Mouse (Mus musculus) right cerebral cortex, postnatal 10 days (tissue): ENCODE measurements around the gene Adk.

Source experiments
- DNase-seq, 2 experiments: peaks; one replicate each; pipeline ENCODE4 v3.0.0; 2021; ENCODE audit warnings: low spot score in 2 of 2

Gene Adk

DNA sequence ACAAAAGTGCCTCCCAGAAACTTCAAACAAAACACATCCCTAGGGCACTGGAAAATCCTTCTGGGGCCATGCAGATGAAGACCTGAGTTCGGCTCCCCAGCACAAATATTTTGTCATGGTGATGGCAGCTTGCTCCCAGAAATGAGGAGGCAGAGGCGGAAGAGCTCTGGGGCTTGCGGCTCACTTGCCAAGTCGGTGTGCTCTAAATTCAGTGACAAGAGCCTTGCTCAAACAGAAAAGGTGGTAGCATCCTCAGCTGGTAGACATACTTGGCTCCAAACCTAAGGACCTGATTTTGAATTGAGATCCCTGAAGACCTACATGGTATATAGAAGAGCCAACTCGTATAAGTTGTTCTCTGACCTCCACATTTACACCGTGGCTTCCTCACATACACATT is 292.5 kb downstream of the Adk start:
- no peak for DNase-seq

DNA sequence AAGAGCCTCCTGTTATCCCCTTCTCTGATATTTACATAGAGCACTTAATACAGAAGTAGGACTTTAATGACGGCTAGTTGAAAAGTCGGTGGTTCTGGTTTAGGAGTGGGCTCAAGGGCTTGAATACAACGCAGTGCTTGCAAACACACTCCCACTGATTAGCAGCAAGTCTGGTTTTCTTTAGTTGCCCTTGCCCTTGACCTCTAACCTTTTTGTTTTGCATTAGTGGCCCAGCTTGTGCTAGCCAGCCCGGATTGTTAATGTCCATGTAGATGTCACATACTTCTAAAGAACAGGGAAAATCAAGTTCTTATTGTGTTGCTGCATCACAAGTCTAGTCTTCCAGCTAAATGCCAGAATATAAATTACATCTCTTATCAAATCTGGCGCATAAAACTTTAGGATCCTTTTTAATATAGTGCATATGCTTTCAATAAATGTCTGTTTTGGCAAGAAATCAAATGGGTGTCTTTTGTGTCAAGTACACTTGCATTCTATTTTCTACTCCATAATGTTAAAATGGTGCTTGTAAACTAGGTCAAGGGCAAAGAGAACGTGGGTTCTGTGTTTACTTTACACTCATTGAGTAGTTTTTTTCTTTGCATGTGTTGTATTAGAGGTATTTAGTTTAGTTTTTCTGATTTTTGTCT is 296.4 kb downstream of the Adk start:
- DNase-seq, result no peak

DNA sequence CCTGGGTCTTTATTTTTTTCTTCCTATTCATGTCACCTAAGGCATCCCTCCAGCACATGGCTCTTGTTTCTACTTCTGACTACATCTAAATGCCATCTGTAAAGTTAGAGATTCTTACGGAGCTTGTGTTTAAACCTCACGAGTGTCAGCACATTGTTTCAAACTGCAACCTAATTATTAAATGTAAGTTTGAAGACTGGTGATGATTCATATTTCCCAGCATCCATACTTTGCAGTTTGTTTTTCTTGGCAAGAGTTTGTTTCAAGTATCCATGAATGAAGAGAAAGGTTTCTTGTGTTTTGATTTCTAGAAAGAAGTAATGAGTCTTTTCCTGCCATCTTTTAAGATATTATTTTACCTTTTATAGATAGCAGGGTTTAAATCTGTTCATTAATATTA is 299.3 kb downstream of the Adk start:
- DNase-seq, result no peak

DNA sequence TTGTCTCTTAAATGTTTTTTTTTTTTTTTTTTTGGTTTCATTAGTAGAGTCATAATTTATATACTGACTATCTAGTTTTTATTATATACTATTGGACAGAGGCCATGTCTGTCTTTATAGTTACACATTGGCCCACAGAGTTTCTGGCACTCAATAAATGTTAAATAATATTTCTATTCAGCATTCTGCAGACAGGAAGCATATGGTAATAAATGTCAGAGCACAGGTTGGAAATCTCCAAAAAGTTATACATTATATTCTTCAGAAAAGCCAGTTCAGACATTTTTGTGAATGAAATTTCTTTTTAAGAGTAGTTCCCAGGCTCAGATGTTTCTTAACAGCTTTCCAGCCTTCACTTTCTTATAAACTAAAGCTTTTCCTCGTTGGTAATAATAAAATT is 303.9 kb downstream of the Adk start:
- no peak for DNase-seq

DNA sequence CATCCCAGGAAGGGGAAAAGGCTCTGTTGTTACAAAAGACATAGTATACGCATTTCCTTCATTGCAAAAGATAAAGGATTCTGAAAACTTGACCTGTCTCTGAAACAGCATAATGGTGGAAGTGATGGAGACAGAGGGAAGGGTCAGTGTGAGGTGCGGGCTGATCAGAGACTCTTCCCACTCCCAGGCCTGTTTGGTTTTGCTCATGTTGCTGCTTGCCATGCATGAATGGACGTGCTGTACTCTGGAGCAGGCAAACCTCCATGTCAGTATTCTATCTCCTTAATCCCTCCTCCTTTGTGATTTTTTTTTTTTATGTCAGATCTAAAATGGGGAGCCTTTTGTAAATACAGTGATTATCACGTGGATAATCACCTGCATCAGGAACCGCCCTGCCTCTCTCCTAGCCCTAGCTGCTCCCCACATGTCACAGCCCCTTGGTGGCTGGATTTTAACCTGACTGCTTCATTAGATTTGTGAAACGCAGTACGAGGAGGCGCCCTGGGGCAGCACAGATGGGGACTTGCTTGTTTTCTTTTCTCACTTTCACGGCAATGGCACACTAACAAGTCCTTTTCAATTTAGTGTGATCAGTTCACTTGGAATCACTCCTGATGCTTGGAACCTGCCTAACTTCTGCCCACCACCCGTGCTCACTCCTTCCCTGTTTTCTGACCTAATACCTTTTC is 307.0 kb downstream of the Adk start:
- no peak for DNase-seq

DNA sequence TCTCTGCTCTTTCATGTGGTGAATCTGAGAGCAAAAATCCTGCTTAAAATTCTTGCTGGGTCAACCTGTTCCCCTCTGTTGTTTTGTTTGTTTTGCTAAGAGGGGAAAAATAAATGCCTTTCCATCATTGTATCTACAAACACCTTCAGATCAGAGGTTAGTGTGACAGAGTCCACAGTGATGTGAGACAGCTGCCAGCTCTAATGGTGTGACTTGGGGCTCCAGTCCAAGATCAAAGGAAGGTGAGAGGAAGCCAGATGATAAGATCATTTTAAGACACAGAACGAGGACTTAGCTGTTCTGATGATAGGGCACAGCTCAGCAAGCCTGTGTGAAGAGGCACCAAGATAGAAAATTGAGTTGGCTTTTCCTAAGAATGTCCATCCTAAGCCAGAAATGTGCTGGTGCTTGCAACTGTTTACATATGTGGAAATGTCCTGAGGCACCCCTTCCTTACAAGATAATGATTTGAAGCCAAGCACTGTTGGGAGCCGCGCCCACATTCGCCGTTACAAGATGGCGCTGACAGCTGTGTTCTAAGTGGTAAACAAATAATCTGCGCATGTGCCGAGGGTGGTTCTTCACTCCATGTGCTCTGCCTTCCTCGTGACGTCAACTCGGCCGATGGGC is 307.6 kb downstream of the Adk start:
- no peak for DNase-seq

DNA sequence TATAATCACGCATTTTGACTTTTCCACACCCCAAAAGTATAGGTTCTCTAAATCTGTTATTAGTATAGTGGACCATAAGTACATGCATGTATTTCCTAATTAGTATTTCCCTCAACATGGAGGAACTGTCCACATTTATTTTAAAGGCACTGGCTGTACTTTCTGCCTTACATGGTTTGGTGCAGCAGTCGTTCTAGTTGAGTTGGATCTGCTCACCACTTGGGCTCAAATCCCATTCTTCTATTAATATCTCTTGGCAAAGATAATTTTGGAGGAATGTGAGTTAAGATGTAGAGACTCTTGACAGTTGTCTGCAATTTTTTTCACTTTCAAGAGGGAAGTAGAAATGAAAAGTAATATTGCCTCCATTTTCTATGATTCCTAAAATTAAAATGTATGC is 314.7 kb downstream of the Adk start:
- no peak for DNase-seq

DNA sequence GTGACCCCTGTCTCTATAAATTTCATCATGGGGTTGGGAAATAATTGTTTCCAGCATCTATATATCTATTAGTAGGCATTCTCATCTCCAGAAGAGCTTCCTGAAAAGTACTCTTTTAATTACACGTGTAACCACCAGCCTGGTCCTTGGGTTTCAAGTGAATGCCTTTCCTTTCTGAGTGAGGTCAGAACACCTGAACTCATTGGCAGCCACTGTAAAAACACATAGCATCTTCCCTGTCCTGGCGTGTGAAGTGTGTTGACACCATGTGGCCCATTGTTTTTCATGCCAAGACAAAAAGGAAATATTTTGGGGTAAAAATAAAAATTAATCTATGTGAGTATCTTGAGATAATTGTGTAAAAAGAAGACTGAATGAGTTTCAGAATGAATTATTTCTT is 316.2 kb downstream of the Adk start:
- DNase-seq, result no peak

DNA sequence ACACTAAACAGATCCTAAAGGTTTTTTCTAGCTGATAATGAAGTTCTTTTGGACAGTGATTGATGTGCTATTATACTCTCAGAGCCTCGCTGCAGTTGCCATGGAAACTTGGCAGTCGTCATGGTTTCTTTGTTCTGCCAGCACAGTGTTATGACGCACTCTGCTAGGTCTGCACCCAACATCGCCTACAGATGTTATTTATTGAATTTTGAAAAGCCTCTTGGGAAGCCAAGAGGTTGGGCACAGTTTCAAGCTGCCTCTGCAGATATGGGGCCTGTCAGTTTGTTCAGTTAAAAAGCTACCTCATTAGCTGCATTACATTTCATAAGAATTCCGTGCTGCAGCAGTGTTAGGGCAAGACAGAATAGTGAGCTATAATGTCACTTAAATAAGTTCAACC is 316.8 kb downstream of the Adk start:
- peak; percentile 90 to 93 for DNase-seq

DNA sequence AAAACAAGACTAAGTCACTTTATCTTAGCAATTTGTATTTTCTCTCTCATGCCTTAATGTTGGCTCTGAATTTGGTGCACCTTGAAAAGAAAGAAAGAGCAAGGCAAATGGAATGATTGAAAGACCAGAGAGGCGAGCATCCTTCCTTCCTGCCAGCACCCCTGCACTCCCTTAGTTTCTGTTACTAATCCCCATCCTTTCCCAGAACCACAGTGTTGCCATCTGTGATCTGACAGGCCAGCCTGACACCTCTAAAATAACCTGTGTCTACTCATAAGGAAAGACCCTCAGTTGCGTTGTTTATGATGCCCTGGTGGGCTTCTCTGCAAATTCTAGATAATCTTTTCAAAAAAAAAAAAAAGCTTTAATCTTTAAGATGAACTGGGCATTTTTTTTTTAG is 319.6 kb downstream of the Adk start:
- no peak for DNase-seq

DNA sequence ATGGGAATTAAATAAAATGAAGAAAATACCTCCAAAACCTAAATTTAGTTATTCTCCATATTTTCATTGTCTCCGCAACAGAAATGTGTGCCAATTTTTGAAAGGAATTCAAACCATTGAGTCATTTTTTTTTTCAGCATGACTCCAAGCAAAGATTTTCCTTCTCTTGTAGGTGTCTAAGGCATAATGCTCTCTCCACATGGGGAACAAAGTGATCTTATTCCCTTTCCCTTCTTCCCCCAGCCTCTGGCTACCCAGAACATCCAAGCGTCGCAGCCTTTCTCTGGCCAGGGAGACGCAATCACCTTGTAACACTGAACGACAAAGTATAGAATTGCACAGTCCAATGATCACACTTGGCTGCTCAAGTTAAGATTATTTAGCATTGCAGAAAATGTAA is 320.3 kb downstream of the Adk start:
- DNase-seq, result no peak

DNA sequence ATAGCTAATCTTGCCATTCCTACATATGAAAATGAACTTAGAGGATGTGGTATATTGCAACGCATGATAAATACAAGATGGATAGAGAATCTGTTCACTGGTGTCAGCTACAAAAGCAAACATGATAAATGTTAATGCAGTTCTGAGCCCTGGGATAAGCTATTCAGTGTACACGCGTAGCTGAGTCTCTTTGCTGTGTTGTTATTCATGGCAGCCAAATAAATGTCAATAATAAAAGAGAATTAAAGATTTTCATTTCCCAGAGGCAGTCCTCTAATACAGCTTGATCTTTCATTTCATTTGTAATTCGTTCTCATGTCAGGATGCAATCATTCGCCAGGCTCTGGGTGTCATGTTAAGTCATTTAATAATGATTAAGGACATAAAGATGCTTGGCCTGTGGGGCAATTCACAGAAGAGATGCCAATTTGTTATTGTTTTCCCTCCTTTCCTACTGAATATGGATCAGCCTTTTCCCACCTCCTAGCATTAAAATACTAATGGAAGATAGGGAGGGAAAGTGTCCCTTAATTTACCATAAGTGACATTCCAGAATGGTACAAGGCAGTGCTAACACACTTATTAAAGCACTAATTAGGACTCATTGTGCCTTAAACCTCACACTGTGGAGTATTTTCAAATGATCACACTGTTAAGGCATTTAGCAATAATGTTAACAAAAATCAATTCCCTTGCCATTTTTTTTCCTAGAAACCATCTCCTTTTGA is 331.5 kb downstream of the Adk start:
- no peak for DNase-seq

DNA sequence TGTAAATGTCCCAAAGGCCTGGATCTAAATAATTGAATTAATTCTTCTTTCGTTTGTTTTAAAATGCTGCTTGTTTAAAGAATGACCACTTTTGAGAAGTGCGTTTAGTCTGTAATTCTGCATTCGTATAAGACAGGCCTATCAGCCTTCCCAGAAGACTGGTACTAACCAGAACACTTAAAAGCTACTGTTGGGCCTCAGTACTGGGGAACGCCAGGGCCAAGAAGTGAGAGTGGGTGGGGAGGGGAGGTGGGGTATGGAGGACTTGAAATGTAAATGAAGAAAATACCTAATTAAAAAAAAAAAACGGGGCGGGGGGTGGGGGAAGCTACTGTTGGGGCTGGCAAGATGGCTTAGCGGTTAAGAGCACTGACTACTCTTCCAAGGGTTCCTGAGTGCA is 347.1 kb downstream of the Adk start:
- no peak for DNase-seq

DNA sequence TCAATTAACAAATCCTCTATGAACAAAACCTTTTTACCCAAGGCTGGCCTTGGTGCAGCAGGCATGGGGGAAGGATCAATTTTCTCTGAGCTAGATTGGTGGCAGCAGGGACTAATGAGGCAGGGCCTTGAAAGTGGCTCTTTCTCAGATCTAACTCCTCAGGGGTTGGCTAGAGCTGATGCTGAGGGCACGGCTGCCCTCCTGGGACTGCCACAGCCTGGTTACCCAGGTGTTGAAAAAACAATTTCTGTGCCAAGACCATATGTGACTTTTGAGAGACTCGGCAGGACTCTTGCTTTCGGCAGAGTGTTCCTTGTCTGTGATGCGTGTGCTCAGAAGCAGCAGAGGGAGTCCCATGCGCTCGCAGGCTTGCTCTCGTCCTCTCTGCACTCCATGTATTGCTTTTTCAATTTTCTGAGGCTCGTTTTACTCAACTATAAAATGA is 349.8 kb downstream of the Adk start:
- peak in 1 of 2 experiments; percentile 30 for DNase-seq

DNA sequence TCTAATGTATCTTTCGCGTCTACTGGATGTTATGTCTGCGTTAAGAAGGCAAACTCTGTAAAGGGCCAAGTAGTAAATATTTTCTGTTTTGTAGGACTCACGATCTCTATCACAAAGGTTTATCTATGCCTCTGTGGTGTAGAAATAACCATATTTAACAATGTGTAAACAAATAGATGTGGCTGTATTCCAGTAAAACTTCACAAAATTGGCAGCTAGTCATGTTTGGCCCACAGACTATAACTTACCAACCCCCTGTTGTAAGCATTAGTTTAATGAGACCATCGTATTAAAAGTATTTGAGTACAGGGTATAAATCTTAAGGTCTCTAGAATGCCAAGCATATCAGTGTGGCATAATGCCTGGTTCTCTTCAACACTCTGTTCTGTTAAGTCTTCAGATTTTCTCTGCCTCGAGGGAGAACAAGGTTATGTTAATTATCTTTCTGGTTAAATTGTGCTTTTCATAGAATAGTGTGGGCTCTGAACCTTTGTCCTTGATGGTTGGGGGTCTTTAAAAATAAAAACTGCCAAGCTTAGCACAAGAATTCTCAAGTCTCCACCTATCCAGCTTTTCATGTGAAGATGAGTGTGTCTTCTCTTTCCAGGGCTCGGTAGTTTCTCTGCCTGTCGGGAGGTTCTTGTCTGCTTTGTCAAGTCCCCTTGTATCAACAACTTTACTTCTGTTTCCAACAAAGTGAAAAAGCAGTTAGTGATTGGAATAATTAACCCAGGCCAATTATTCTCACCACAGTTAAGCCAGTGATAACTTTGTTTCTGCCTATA is 350.4 kb downstream of the Adk start:
- no peak for DNase-seq

DNA sequence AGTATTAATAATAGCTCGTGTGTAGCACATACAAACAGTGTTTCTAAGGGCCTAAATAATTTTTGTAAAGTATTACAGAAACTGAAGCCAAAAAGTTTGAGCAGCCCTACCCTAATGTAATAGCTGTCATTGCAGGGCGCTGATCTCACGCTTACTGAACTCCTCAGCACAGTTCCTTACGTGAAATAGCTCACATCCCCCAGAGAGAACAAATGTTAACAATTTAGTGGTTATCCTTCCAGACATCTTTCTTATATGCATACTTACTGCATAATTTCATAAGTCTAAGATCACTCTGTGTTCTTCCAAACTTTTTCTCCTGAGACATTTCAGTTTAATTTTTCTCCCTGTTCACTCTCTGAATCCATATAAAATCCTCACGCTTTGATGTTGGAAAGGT is 354.6 kb downstream of the Adk start:
- DNase-seq, result no peak

DNA sequence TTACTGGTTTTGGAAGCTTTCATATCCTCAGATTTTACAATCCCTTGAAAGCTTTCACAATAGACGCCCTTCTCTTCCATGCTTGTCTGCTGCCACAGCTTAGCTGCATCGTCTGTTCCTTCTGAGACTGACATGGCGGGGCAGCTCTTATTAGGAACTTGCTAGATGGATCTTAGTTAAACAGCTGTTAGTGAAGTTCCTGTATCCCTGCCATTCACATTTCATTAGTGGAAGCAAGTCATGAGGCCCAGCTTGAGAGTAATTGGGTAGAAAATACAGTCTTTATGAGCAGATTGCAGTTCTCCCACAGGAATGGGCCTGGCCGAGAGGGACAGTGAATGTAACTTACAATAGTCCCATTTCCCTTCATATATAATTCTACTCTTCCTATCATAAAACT is 356.5 kb downstream of the Adk start:
- DNase-seq, result no peak

DNA sequence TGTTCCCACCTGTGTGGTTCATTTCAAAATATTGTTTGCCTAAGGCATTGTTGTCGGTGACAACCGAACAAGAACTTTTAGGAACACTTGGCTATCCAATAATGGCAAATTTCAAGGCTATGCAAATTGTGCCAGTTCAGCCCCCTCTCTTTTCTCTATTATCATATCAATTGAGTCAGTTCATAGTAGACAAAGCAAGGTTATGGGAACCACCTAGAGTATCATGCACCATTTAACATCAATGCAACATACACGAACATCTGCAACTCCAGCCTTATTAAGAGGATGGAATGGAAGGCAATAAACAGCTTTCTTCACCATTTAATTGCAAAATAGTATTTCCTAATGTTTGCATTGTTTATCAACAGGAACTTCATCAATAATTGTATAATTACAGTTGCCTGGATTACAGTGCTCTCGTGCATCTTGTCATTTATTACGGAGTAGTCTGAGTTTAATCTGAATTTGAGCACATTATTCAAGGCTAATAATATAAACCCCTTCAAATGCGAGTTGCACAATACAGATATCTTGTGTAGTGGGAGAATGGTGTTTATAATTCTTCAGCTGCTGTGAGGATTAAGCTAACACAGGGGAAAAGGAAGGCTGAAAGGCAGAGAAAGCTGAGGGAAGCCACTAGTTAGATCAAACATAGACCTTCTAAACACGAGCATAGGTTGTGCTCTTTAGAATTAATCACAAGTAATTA is 358.5 kb downstream of the Adk start:
- DNase-seq, result no peak

DNA sequence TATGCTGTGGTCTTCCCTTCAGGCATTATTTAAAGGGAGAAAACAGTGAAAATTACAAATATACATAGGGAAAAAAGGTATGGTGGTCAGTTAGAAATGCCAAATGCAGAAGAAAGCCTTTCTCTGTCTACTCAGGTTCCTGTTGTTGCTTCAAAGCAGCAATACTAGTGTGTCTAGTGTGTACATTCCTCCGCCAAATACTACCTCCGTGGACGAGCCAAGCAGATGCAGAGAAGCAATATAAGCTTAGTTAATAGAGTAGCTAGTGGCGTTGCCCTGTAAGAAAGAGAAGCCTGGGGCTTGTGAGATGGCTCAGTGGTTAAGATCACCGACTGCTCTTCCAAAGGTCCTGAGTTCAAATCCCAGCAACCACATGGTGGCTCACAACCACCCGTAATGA is 359.1 kb downstream of the Adk start:
- DNase-seq, result no peak

DNA sequence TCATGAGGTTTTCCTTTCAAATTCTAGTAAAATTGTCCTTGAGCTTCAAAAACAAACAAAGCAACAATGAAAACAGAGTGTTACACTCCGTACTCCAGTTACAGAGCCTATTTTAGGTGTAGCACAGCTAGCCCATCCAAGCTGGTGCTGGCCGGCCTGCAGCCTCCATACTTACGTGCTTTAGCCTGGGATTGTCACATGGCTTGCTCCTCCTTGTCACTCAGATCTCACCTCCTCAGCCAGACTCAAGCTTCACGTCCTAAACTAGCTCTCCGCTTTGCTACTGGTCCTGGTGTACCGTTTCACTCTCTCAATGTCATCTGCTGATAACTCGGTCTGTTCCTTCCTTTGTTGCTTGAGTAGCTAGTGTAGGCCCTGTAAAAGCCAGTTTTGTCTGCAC is 366.0 kb downstream of the Adk start:
- DNase-seq, result no peak

DNA sequence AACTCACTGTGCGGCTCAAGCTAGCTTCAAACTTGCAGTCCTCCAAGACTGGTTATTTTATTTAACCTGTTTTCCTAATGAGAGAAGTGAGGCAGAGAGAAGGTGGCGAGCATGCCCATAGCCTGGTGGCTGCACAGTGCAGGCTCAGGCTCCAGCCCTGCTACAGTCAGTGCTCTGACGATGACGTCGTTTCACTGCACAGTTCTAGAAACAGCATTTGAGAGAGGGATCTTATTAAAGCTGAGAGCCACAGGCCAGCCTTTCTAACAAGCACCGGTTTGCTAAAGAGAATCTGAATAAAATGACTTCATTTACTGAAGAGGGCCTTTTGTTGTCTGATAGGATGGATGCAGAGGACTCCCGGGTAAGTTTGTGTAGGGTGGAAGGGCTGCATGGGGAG is 375.0 kb downstream of the Adk start:
- no peak for DNase-seq
